Mouse (Mus musculus) bone marrow macrophage, adult 2 months (primary cell): ENCODE measurements around the gene Mink1. TPM values are rescaled to one million over a fixed set of nuclear protein-coding genes. Genes with fewer than 3 reads are reported as not detected.

Source experiments
- H3K27ac ChIP-seq: 2 replicates; pipeline ENCODE4 v1.5.1; 2012; ENCODE audit warnings: low read depth, low read length; ENCODE audit not compliant: insufficient read depth
- H3K4me1 ChIP-seq: 2 replicates; pipeline ENCODE4 v1.6.1; 2012; ENCODE audit warnings: low read length; ENCODE audit not compliant: control insufficient read depth, insufficient read depth
- H3K4me3 ChIP-seq: 2 replicates; pipeline ENCODE4 v1.5.1; 2012; ENCODE audit warnings: mild to moderate bottlenecking, low read length, moderate library complexity; ENCODE audit not compliant: insufficient read depth
- CTCF ChIP-seq: IDR thresholded peaks from 2 replicates; pipeline ENCODE4 v1.5.1; 2012; ENCODE audit warnings: low read depth, mild to moderate bottlenecking, low read length, moderate library complexity
- POLR2A ChIP-seq: IDR thresholded peaks from 2 replicates; pipeline ENCODE4 v1.6.1; 2012; ENCODE audit warnings: mild to moderate bottlenecking, low read depth, low read length, borderline replicate concordance
- polyA plus RNA-seq: library from polyadenylated mRNA; stranded (reverse); fragments of >200 nt; gene quantifications from 2 replicates; pipeline ENCODE4 v1.2.4, GENCODE M21; 2012; ENCODE audit not compliant: missing spikeins, insufficient read depth, insufficient read length

Mink1 gene
- polyA plus RNA-seq, 1 experiment, result 139 TPM

DNA sequence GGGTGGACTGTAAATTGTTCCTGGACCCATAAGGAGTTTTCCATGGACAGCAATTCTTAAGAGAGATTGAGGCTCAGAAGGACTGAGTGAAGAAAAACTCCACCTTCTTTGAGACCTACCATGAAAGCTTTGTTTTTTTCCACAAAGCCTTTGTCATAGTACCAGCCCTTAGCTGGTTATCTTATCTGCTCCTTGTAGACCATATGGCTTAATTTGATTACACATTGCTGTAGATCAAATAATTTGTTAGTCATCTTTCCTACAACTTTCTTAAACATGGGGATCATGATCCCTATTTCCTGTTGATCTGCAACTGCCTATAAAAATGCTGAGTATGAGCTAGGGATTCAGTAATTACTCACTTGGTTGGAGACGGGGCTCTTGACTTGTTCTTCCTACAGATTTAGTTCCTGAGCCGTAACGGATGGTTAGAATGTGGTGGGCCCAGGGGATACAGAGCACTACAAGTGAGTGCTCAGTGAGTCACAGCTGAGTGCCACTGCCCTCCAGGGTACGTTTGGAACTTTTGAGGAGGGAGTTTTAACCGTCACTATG, 9.7 kb downstream of the Mink1 start:
- H3K27ac ChIP-seq, result no peak overlapping the region
- peaks cover 41% of the 10 kb centered on the region for H3K4me1 ChIP-seq
- no peak overlapping the region for H3K4me3 ChIP-seq
- TF ChIP-seq CTCF (no peak), POLR2A (no peak)

DNA sequence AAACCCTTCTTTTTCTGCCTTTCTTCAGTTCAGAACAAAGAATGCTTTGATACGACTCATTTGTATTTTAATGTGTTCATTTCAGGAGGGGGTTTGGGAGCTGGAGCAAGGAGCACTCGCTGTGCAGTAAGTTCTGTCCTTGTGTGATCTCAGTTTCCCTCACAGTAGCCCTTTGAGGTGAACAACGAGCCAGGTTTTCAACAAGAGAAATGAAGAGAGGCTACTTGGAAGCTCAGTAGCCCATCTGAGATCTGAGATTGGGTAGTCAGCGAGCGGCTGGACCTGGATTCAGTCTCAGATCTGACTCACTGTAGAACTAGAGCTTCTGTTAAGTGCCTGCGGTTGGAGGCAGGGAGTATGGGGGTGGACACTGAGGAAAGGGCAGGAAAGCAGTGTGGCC, 11.2 kb downstream of the Mink1 start:
- TF ChIP-seq POLR2A (no peak), CTCF (no peak)
- H3K27ac ChIP-seq, result no peak overlapping the region
- H3K4me1 ChIP-seq, result peaks cover 44% of the 10 kb centered on the region
- no peak overlapping the region for H3K4me3 ChIP-seq

DNA sequence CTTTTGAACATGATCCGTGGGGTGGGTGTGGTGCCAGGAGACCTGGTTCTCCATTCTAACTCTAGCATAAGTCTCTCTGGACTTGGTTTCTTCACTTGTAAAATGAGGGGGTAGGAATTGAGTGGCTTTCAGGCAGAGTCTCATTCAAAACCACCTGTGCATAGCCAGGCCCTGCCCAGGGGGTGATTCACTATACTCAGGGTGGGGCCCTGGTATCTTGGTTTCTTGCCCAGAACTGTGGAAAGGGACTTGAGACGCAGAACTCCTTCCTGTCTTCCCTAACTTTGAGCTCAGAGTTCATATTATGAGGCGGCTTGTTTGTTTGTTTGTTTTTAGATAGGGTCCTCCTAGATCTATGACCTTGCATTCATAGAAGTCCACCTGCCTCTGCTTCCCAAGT, 14.5 kb downstream of the Mink1 start:
- no peak overlapping the region for H3K27ac ChIP-seq
- H3K4me3 ChIP-seq, result no peak overlapping the region
- TF ChIP-seq CTCF, result no peak
- H3K4me1 ChIP-seq, result peaks cover 56% of the 10 kb centered on the region

DNA sequence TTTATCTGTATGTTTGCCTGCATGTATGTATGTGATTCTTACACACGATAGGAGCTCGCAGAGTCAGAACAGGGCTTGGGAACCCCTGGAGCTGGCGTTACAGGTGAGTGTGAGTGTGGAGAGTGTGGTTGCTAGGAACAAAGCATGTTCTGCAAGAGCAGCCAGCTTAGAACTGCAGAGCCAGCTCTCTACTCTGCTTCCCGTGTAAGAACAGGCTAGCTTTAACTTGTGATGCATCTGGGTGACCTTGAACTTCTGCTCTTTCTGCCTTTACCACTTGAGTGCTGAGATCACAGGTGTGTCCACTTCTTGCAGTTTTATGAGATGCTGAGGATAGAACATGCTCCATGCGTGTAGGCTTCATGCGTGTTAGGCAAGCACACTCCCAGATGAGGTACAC, 16.3 kb downstream of the Mink1 start:
- Histone ChIP-seq H3K4me3 (no peak overlapping the region), H3K27ac (peak overlapping the region; percentile 73; the same call in 1 of the 2 replicates), H3K4me1 (peaks cover 73% of the 10 kb centered on the region)
- TF ChIP-seq POLR2A (no peak), CTCF (no peak)

DNA sequence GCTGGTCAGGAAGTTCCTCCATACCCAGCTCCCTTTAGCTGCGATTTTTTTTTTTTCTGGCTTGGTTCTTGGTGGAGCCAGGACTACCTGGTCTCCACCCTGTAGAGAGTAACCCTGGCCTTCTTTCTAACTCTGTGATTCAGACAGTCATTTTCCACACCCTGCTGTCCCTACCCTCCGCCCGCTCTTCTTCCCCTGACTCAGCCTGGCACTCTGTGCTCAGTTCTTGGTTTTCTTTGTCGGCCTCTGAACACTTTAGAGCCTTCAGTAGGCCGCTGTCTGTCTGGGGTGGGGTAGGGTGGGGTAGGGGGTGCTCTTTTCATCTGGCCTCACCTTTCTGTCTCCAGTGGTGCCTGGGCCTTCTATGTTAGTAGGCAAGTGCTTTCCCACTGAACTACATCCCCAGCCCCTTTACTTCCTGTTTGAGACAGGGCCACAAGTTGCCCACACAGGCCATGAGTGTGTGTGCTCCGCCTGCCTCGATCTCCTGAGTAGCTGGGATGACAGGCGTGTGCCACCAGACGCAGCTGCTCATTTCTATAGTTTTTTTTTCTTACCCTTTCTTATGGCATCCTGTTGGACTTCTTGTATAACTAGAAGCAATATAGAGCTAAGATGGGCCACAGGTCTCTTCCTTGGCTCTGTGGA, 17.2 kb downstream of the Mink1 start:
- H3K27ac ChIP-seq, result peak overlapping the region; percentile 73

DNA sequence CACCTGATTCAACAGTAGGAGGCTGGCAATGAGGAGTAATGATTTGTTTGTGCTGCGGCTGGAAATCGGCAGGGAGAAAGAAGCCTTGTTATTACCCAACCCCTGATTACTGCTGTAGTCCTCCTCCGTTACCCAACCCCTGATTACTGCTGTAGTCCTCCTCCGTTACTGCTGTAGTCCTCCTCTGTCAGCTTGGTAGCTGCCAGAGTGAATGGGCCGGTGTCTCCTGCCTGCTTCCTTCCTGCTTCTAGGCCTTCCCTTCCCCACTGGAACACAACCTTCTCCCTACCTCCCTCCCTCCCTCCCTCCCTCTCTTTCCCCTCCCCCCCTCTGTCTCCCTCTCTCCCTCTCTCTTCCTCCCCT, 17.7 kb downstream of the Mink1 start:
- no peak overlapping the region for H3K4me3 ChIP-seq
- H3K27ac ChIP-seq, result peak overlapping the region; percentile 73
- peaks cover 83% of the 10 kb centered on the region for H3K4me1 ChIP-seq
- TF ChIP-seq POLR2A (no peak), CTCF (no peak)

More for the DNA sequence above, 17.2 kb downstream of the Mink1 start:
- TF ChIP-seq POLR2A (no peak), CTCF (no peak)
- H3K4me3 ChIP-seq, result no peak overlapping the region
- peaks cover 80% of the 10 kb centered on the region for H3K4me1 ChIP-seq

DNA sequence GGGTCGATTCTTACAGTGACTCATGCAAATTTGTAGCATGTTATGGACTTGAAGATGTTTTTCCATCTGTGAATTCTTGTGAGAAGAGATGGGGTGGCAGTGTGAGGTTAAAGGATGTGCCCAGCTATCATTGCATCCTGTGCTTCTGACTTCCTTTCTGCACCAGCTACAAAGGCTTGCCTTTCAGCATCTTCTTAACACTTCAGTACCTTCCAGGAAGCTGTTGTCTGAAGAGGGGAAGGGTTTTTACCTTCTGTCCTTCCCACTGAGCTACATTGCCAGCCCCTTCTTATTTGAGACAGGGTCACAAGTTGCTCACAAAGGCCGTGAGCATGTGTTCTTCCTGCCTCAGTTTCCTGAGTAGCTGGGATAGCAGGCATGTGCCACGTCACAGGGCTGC, 18.2 kb downstream of the Mink1 start:
- Histone ChIP-seq H3K4me3 (no peak overlapping the region), H3K27ac (peak overlapping the region; percentile 47), H3K4me1 (peaks cover 88% of the 10 kb centered on the region)
- TF ChIP-seq CTCF (no peak), POLR2A (no peak)

DNA sequence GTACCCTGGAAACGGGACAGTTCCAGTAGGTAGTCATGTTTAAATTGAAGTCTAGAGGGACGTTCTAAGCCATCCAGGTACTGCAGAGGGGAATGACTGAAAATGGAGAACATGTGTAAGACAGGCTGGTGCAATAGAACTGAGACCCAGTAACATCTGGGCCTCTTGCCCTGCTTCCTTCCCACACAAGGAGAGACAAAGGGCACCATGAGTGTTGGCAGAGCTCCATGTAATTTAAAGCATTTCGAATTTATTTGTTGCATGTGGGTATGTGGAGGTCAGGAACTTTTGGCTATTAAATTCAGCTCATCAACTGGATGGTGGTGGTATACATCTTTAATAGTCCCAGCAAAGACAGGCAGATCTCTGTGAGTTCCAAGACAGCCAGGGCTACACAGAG, 19.5 kb downstream of the Mink1 start:
- Histone ChIP-seq H3K4me1 (peaks cover 90% of the 10 kb centered on the region), H3K27ac (no peak overlapping the region), H3K4me3 (no peak overlapping the region)
- TF ChIP-seq POLR2A (no peak), CTCF (no peak)

DNA sequence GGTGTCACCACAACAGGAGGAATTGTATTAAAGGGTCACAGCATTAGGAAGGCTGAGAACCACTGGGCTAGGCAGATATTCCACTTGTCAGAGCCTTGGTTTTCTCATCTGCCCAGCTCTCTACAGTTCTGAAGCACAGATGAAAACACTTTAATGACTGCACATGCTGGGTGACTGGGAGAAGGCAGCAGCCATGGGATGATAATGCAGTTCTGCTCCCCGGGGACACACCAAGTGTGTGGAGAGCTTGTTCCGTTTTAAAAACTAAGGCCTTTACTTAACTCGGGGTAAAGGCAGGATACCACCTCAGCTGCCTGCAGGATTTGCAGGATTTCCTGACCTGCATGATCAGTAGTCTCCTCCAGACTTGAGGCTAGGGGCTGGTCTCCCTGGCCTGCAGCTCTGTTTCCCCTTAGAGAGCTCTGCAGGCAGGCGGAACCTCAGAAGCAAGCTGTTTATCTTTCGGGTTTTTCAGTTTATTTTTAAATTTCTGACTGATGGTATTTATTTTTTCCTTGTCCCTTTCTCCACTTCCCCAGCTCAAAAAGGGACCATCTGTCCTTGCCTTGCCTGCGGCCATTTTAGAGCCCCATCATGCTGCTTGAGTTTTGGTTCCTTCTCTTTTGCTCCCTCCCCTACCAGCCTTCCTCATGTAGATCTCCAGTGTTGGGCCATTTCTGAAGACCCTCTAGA, 20.5 kb downstream of the Mink1 start:
- no peak overlapping the region for H3K4me3 ChIP-seq
- peaks cover 90% of the 10 kb centered on the region for H3K4me1 ChIP-seq
- TF ChIP-seq POLR2A (no peak), CTCF (no peak)
- peak overlapping the region; percentile 63 for H3K27ac ChIP-seq

DNA sequence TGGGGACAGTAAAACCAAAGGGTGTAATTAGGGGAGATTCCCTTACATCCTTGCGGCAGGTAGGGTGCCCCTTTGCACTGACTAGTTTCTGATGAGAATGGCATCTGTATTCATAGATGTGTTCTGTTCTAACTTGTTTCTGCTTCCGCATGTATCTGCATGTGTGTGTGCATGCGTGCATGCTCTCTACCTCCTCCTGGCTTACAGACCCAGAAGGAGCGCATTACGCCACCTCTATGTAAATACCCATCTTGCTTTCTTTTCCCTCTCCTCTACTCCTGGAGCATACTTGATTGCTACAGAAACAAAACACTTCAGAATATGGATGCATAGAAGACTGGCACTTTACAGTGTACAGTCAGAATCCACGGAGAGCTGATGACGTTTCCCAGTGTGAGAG, 21.1 kb downstream of the Mink1 start:
- H3K27ac ChIP-seq, result peak overlapping the region; percentile 63
- TF ChIP-seq POLR2A (no peak), CTCF (no peak)
- peaks cover 91% of the 10 kb centered on the region for H3K4me1 ChIP-seq
- no peak overlapping the region for H3K4me3 ChIP-seq
